Mouse (Mus musculus): ENCODE results near the gene Cers2.
"Not testable (repeated sequence)": the region's sequence is repeated elsewhere in the genome, so short reads cannot be mapped to it uniquely, and the experiment has no call there.

Gene Cers2

DNA sequence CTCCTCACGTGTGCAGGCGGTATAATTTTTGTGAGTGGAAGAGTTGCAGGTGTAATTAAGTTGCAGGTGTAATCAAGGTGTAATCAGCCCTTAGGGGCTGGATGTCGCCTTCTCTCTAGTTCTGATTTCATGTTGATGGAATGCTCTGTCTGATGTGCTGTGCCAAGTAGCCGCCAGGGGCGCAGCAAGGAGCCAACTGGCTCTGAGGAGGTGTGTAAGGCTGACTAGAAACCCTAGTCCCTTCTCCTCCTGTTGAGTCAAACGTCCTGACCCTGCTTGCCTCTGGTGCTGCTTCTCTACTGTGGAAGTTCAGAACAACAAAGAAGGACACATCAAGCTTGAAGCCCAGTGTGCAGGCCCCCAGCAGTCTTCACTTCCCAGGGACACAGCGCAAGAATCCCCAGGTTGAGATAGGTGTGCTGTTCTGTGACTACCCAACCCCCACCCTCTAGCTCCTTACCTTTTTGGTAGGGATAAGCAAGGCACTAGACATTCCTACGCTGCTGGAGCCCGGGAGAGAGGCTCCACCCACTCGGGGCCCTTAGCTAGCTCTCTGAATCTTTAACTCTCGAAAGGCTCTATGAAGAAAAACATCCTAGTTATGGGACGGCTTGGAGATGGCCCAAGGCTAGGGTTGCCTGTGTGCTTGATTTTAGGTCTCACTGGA lies 3.0 kb downstream of the Cers2 start:
- peak in 1 of 2 experiments; percentile 47 for DNase-seq (ENCODE audit: low spot score in 2 of 2)

- DNase-seq (ENCODE audit: low spot score in 2 of 2), result no peak
Observed at GRCm38 (mm10) chr3:95318548-95318947, 4.0 kb downstream of the Cers2 start.

- no peak for DNase-seq (ENCODE audit: low spot score in 2 of 2)
Observed at GRCm38 (mm10) chr3:95319110-95319509, 4.5 kb downstream of the Cers2 start.

GRCm38 (mm10) chr3:95319701-95320625 lies 5.4 kb downstream of the Cers2 start:
- DNase-seq (ENCODE audit: low spot score in 2 of 2), result no peak

- DNase-seq (ENCODE audit: low spot score in 2 of 2), result no peak
Observed at GRCm38 (mm10) chr3:95323429-95323828, 8.8 kb downstream of the Cers2 start.

GRCm38 (mm10) chr3:95324454-95325144 lies 10.0 kb downstream of the Cers2 start:
- no peak for DNase-seq (ENCODE audit: low spot score in 2 of 2)

GRCm38 (mm10) chr3:95328803-95329404 lies 14.3 kb downstream of the Cers2 start:
- no peak for DNase-seq (ENCODE audit: low spot score in 2 of 2)

GRCm38 (mm10) chr3:95331528-95331927 lies 16.9 kb downstream of the Cers2 start:
- DNase-seq (ENCODE audit: low spot score in 2 of 2), result no peak

DNA sequence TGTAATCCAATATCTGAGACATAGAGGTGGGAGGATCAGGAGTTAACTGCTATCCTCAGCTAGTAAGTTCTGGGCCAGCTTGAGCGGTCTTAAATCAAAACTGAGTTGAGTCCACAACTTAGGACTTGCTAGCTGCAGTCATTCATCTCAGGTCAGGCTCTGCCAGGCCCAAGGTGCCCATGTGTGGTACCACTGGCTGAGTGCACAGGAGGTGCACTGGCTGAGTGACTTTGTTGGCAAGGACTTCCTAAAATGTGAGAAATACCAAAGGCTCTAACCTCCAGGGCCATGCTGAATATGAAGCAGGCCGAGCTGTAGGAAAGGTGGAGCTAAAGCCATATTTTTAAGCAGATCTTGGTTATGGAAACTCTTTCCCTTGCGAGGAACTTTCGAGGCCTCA lies 22.8 kb downstream of the Cers2 start:
- no peak for DNase-seq (ENCODE audit: low spot score in 2 of 2)

DNA sequence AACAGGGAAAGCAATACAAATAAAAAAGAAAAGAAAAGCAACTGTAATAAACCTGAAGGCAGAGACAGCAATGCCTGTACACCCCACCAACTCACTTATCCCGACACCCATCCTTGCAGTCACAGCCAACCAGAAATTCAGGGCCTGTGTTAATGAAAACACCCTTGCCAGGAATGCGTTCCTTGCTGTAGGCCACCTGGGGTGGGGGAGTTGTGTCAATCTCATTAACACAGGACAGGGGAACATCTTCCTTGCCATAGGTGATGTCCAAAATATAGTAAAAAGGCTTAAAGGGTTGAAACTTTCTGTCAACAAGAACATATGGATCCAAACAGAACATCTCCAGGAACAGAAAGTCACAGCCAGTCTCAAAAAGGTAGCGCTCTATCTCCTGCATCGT lies 23.7 kb downstream of the Cers2 start:
- DNase-seq (ENCODE audit: low spot score in 2 of 2), result no peak

GRCm38 (mm10) chr3:95343356-95344000 lies 28.9 kb downstream of the Cers2 start:
- not testable (repeated sequence) for DNase-seq (ENCODE audit: low spot score in 2 of 2)

- DNase-seq (ENCODE audit: low spot score in 2 of 2), result no peak
Observed at GRCm38 (mm10) chr3:95346454-95346853, 31.9 kb downstream of the Cers2 start.

- not testable (repeated sequence) for DNase-seq (ENCODE audit: low spot score in 2 of 2)
Observed at GRCm38 (mm10) chr3:95348343-95348742, 33.8 kb downstream of the Cers2 start.

GRCm38 (mm10) chr3:95349491-95349890 lies 34.9 kb downstream of the Cers2 start:
- no peak for DNase-seq (ENCODE audit: low spot score in 2 of 2)

GRCm38 (mm10) chr3:95355911-95356544 lies 41.4 kb downstream of the Cers2 start:
- DNase-seq (ENCODE audit: low spot score in 2 of 2), result not testable (repeated sequence)

- DNase-seq (ENCODE audit: low spot score in 2 of 2), result peak; percentile 89 to 95
Observed at GRCm38 (mm10) chr3:95356701-95357449, 42.3 kb downstream of the Cers2 start, which contains the start of gene Setdb1. Gene Setdb1 (minus strand): TSS chr3:95357202.

DNA sequence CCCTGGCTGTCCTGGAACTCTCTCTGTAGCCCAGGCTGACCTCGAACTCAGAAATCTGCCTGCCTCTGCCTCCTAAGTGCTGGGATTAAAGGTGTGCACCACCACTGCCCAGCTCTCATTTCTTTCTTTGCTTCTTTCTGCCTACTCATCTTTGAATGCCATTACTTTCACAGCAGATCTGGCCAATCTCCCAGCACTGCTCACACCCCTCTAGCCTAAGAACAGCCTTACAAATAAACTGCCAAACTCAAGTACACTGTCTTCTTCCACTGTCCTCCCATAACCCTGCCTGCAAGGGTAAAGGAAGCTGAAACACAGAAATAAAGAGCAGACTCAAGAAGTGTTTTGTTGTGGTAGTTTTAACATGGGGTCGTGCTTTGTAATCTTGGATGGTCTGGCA lies 43.2 kb downstream of the Cers2 start:
- DNase-seq (ENCODE audit: low spot score in 2 of 2), result no peak

DNA sequence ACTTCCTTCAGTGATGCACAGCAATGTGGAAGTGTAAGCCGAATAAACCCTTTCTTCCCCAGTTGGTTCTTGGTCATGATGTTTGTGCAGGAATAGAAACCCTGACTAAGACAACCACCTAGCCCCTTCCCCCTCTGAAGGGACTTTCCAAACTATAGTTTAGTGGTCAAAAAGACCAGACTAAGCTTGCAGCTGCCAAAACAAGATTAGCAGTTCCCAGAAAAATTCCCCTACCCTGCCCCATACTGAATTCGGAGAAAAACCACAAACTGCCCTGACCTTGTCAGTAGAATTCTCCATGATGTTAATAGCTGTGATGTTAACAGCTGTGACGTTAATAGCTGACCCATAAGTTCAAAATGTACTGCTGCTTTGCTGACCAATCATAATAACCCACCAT lies 45.7 kb downstream of the Cers2 start:
- DNase-seq (ENCODE audit: low spot score in 2 of 2), result not testable (repeated sequence)

DNA sequence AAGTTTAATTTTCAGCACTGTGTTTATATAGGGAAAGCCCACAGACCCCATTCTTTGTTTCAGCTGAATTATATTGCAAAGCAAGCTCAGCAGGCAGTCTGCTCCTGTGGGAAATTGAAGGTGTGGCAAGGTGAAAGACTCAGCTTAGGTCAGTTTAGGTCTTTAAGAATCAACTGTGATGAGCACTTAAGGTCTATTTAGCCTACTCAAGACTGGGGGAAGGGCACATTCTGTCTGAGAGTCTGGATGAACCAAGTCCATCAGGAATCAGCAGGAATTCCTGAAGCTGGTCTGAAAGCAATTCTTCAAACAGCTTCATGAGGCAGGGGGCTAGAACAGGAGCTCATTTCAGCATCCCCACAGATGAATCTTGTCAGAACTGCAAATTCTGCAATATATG lies 55.5 kb downstream of the Cers2 start:
- no peak for DNase-seq (ENCODE audit: low spot score in 2 of 2)

Data from urinary bladder, postnatal 4 days (tissue).